Mouse (Mus musculus) forebrain, embryonic 16.5 days (tissue): ENCODE results near the gene Paxx. TPM values are rescaled to one million over a fixed set of nuclear protein-coding genes. Genes with fewer than 3 reads are reported as not detected.

Experiments used
- ATAC-seq: fragments of 200-750 bp; cut with Nextera tagmentation; 2 replicates; pipeline ENCODE4 v1.8.0; 2017; ENCODE audit warnings: mild to moderate bottlenecking, moderate library complexity
- H3K27ac ChIP-seq: fragments of 300-500 bp; sonication (generic); 2 replicates; pipeline ENCODE4 v1.5.1; 2014; ENCODE audit warnings: low read length, control low read depth
- H3K27me3 ChIP-seq: fragments of 300-500 bp; sonication (generic); replicated peaks from 2 replicates; pipeline ENCODE4 v1.6.1; 2014; ENCODE audit warnings: low read length; ENCODE audit not compliant: control insufficient read depth, insufficient read depth
- H3K36me3 ChIP-seq: fragments of 300-500 bp; sonication (generic); 2 replicates; pipeline ENCODE4 v1.6.1; 2014; ENCODE audit not compliant: control insufficient read depth, insufficient read depth
- H3K4me1 ChIP-seq: fragments of 300-500 bp; sonication (generic); replicated peaks from 2 replicates; pipeline ENCODE4 v1.6.1; 2014; ENCODE audit warnings: low read length; ENCODE audit not compliant: control insufficient read depth, insufficient read depth
- H3K4me2 ChIP-seq: fragments of 300-500 bp; sonication (generic); 2 replicates; pipeline ENCODE4 v1.6.1; 2014; ENCODE audit warnings: mild to moderate bottlenecking, low read length, control low read depth
- H3K4me3 ChIP-seq: fragments of 300-500 bp; sonication (generic); replicated peaks from 2 replicates; pipeline ENCODE4 v1.5.1; 2014; ENCODE audit warnings: mild to moderate bottlenecking, low read length, control low read depth
- H3K9ac ChIP-seq: fragments of 300-500 bp; sonication (generic); replicated peaks from 2 replicates; pipeline ENCODE4 v1.6.1; 2014; ENCODE audit warnings: low read depth, low read length, control low read depth
- H3K9me3 ChIP-seq: fragments of 300-500 bp; sonication (generic); 2 replicates; pipeline ENCODE4 v1.6.1; 2016; ENCODE audit warnings: low read length; ENCODE audit not compliant: control insufficient read depth
- WGBS: fragments of 180-500 bp; shearing (Covaris S2); extraction: QIAGEN DNeasy Blood & Tissue Kit; methylation state at CpG from one replicate; pipeline ENCODE4 v1.1.7; 2014; 5-methylcytosine and 5-hydroxymethylcytosine counted together
- polyA plus RNA-seq: library from polyadenylated mRNA; unstranded; fragments of >200 nt; fragmentation: Nextera tagmentation; extraction: Ambion mirVana; gene quantifications from 2 replicates; pipeline ENCODE4 v1.2.1, GENCODE M21; 2015

Gene Paxx
- polyA plus RNA-seq, 1 experiment from 2014 or later = 108 TPM

- H3K4me2 ChIP-seq = no peak overlapping the region
Measured at GRCm38 (mm10) chr2:25468962-25469915, 8.3 kb upstream of the Paxx start.

DNA sequence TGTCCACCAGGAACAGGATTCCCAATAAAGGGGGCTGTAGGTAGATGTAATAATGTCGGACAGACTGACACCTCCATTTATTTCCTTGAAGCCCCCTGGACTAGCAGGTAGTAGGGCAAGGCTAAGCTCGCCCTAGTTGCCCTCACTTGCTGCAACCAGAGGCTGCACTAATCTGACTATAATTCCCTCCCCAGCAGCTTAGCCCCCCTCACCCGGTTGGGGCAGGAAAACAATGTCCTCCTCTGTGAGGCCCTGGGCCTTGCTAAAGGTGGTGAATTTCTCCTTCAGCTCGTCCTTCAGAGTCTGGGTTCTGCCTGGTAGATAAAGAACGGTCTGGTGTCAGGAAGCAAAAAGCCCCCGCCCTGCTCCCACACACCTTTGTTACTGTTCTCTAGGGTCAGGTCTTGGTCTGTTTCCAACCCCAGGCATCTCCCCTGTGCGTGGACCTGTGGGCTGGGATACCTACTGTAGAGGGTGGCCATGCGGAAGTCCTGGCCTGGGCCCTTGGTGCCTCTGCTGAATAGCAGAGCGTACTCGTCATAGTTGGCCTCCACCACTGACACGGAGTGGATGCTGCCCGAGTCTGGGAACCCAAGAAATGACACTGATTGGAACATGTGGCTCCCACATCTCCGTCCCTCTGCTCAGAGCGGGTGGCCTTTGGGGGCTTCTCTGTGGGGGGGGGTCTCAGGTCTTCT is 6.9 kb upstream of the Paxx start:
- Histone ChIP-seq H3K4me1 (peaks cover 8% of the 10 kb centered on the region; the same call in 1 of the 2 replicates), H3K9me3 (no peaks in the 10 kb centered on the region), H3K9ac (no peak overlapping the region), H3K36me3 (no peaks in the 10 kb centered on the region), H3K27me3 (no peaks in the 10 kb centered on the region), H3K27ac (no peak overlapping the region; the same call in 1 of the 2 replicates), H3K4me2 (no peak overlapping the region), H3K4me3 (no peak overlapping the region)
- no peak for ATAC-seq
- WGBS = 72% methylated on average over 14 of the region's 14 CpGs

More at GRCm38 (mm10) chr2:25468962-25469915, 8.3 kb upstream of the Paxx start:
- H3K27ac ChIP-seq = peak overlapping the region; percentile 9; the same call in 1 of the 2 replicates
- no peaks in the 10 kb centered on the region for H3K27me3 ChIP-seq
- H3K9ac ChIP-seq = no peak overlapping the region
- H3K9me3 ChIP-seq = no peaks in the 10 kb centered on the region
- no peak overlapping the region for H3K4me3 ChIP-seq
- H3K36me3 ChIP-seq = no peaks in the 10 kb centered on the region
- ATAC-seq = peak; percentile 63
- 71% methylated on average over 10 of the region's 10 CpGs for WGBS
- peaks cover 8% of the 10 kb centered on the region; the same call in 1 of the 2 replicates for H3K4me1 ChIP-seq

DNA sequence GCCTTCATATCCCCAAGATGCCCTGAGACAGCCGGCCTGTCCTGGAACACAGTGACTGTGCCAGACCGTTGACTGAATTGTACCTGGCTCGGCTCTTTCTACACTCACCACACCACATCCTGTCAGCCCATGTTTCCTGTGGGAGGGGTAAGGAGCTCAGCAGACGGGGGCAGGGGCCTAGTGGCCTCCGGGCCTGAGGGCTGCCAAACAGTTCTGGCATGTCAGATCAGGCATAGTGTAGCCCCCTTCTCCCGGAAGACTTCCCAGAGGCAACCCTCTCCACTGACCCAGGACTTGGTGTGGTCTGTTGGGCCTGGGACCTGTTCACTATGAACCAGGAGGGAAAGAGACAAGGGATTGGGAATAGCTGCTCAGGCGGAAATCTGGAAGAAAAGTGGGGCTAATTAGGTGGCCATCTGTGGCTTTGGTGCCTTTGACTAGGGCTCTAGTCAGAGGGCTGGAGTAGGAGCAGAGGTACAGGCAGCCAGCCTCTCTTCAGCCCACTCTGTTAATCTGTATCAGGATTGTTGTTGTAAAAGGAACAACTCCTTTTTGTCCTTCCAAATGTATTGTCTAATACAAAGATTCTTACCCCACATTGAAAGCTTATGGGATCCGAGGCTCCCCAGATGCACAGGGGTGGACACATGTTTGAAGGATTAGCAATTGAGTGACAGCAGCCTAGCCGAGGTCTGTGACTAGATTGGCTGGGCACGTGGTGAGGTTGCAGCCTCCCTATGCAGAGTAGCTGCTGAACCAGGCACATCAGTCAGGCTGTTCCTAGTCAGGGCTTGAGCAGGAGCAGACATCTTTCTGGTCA is 5.1 kb upstream of the Paxx start:
- Histone ChIP-seq H3K4me1 (peaks cover 11% of the 10 kb centered on the region; the same call in 1 of the 2 replicates), H3K4me3 (no peak overlapping the region), H3K4me2 (no peak overlapping the region), H3K27me3 (no peaks in the 10 kb centered on the region), H3K27ac (peak overlapping the region; percentile 12; the same call in 1 of the 2 replicates), H3K36me3 (no peaks in the 10 kb centered on the region), H3K9ac (no peak overlapping the region), H3K9me3 (no peaks in the 10 kb centered on the region)
- 31% methylated on average over 10 of the region's 10 CpGs for WGBS
- ATAC-seq = no peak

- 89% methylated on average over 2 of the region's 2 CpGs for WGBS
- Histone ChIP-seq H3K27me3 (no peaks in the 10 kb centered on the region), H3K27ac (no peak overlapping the region), H3K4me2 (no peak overlapping the region), H3K36me3 (no peaks in the 10 kb centered on the region), H3K4me1 (peaks cover 12% of the 10 kb centered on the region), H3K4me3 (no peak overlapping the region), H3K9me3 (no peaks in the 10 kb centered on the region), H3K9ac (no peak overlapping the region)
- no peak for ATAC-seq
Measured at GRCm38 (mm10) chr2:25465256-25465655, 4.4 kb upstream of the Paxx start.

- ATAC-seq = no peak
- H3K4me1 ChIP-seq = peaks cover 20% of the 10 kb centered on the region
- H3K4me3 ChIP-seq = no peak overlapping the region
- 85% methylated on average over 3 of the region's 3 CpGs for WGBS
- H3K27me3 ChIP-seq = no peaks in the 10 kb centered on the region
- no peak overlapping the region for H3K4me2 ChIP-seq
- H3K9me3 ChIP-seq = no peaks in the 10 kb centered on the region
- no peak overlapping the region for H3K9ac ChIP-seq
- H3K27ac ChIP-seq = no peak overlapping the region
- H3K36me3 ChIP-seq = no peaks in the 10 kb centered on the region
Measured at GRCm38 (mm10) chr2:25463630-25464029, 2.7 kb upstream of the Paxx start.

DNA sequence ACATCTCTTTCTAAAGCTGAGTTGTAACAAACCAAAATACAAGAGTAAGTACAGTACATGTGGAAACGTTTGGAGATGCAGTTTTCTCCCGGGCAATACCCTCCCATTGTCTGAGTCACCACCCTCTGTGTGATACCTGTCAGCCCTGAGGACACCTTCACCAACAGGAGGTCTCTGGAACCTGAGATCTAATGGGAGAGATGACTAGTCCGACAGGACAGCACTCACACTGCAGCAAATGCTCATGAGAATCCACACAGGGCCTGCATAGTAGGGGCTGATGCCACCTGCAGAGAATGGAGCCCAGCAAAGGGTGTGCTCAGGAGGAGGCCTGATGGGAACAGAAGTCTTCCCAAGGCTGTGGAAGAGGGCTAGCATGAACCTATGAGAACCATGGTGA is 513 bp upstream of the Paxx start:
- Histone ChIP-seq H3K4me2 (peak overlapping the region; percentile 94), H3K4me3 (peak overlapping the region; percentile 51), H3K27ac (peak overlapping the region; percentile 92), H3K27me3 (no peaks in the 10 kb centered on the region), H3K4me1 (peaks cover 20% of the 10 kb centered on the region), H3K9me3 (no peaks in the 10 kb centered on the region), H3K36me3 (peaks cover 4% of the 10 kb centered on the region; the same call in 1 of the 2 replicates), H3K9ac (peak overlapping the region; percentile 73)
- peak; percentile 3; the same call in 1 of the 2 replicates for ATAC-seq
- WGBS = 22% methylated on average over 3 of the region's 3 CpGs

GRCm38 (mm10) chr2:25460135-25460534 is 759 bp downstream of the Paxx start:
- H3K27me3 ChIP-seq = no peaks in the 10 kb centered on the region
- H3K36me3 ChIP-seq = peaks cover 4% of the 10 kb centered on the region; the same call in 1 of the 2 replicates
- peak; percentile 13 for ATAC-seq
- peaks cover 20% of the 10 kb centered on the region for H3K4me1 ChIP-seq
- H3K4me2 ChIP-seq = peak overlapping the region; percentile 94
- WGBS = 29% methylated on average over 5 of the region's 5 CpGs
- H3K9ac ChIP-seq = peak overlapping the region; percentile 73
- H3K27ac ChIP-seq = peak overlapping the region; percentile 92
- peak overlapping the region; percentile 51 for H3K4me3 ChIP-seq
- H3K9me3 ChIP-seq = no peaks in the 10 kb centered on the region

- no peak for ATAC-seq
- Histone ChIP-seq H3K27ac (no peak overlapping the region), H3K4me2 (no peak overlapping the region), H3K27me3 (no peaks in the 10 kb centered on the region), H3K36me3 (peaks cover 4% of the 10 kb centered on the region; the same call in 1 of the 2 replicates), H3K4me3 (no peak overlapping the region), H3K4me1 (peaks cover 20% of the 10 kb centered on the region), H3K9ac (no peak overlapping the region), H3K9me3 (no peaks in the 10 kb centered on the region)
- 77% methylated on average over 5 of the region's 5 CpGs for WGBS
Measured at GRCm38 (mm10) chr2:25458911-25459310, 2.0 kb downstream of the Paxx start.
